Mouse (Mus musculus) forebrain, embryonic 15.5 days (tissue): Measurements from ENCODE around the gene Kcnj10. TPM values are rescaled to one million over a fixed set of nuclear protein-coding genes. Genes with fewer than 3 reads are reported as not detected.

ENCODE experiments used
- ATAC-seq: fragments of 200-750 bp; cut with Nextera tagmentation; replicated peaks from 2 replicates; pipeline ENCODE4 v1.8.0; 2017; ENCODE audit warnings: mild to moderate bottlenecking, moderate TSS enrichment, moderate library complexity
- H3K27ac ChIP-seq: fragments of 300-500 bp; sonication (generic); replicated peaks from 2 replicates; pipeline ENCODE4 v1.5.1; 2015; ENCODE audit warnings: mild to moderate bottlenecking, inconsistent platforms
- H3K27me3 ChIP-seq: fragments of 300-500 bp; sonication (generic); 2 replicates; pipeline ENCODE4 v1.6.1; 2015; ENCODE audit warnings: inconsistent platforms
- H3K36me3 ChIP-seq: fragments of 300-500 bp; sonication (generic); 2 replicates; pipeline ENCODE4 v1.6.1; 2015; ENCODE audit warnings: mild to moderate bottlenecking, inconsistent platforms
- H3K4me1 ChIP-seq: fragments of 300-500 bp; sonication (generic); 2 replicates; pipeline ENCODE4 v1.6.1; 2015; ENCODE audit warnings: inconsistent platforms
- H3K4me2 ChIP-seq: fragments of 300-500 bp; sonication (generic); replicated peaks from 2 replicates; pipeline ENCODE4 v1.6.1; 2015; ENCODE audit warnings: mild to moderate bottlenecking, inconsistent platforms
- H3K4me3 ChIP-seq: fragments of 300-500 bp; sonication (generic); 2 replicates; pipeline ENCODE4 v1.5.1; 2015; ENCODE audit warnings: mild to moderate bottlenecking, inconsistent platforms
- H3K9ac ChIP-seq: fragments of 300-500 bp; sonication (generic); replicated peaks from 2 replicates; pipeline ENCODE4 v1.6.1; 2015; ENCODE audit warnings: mild to moderate bottlenecking, inconsistent platforms
- H3K9me3 ChIP-seq: fragments of 300-500 bp; sonication (generic); 2 replicates; pipeline ENCODE4 v1.6.1; 2016; ENCODE audit warnings: inconsistent platforms
- WGBS: fragments of 180-500 bp; shearing (Covaris S2); methylation state at CpG from one replicate; pipeline ENCODE4 v1.1.7; 2015; ENCODE audit warnings: mixed read lengths; 5-methylcytosine and 5-hydroxymethylcytosine counted together
- polyA plus RNA-seq: library from polyadenylated mRNA; unstranded; fragments of >200 nt; fragmentation: Nextera tagmentation; extraction: Ambion mirVana; gene quantifications from 2 replicates; pipeline ENCODE4 v1.2.1, GENCODE M21; 2015

Gene Kcnj10
- polyA plus RNA-seq, 1 experiment from 2014 or later = 1.7 TPM

- Histone ChIP-seq H3K4me2 (peak overlapping the region; percentile 73; the same call in 1 of the 2 replicates), H3K4me1 (peaks cover 26% of the 10 kb centered on the region), H3K27ac (peak overlapping the region; percentile 72; the same call in 1 of the 2 replicates), H3K27me3 (no peaks in the 10 kb centered on the region), H3K9me3 (no peaks in the 10 kb centered on the region), H3K9ac (no peak overlapping the region), H3K4me3 (no peak overlapping the region), H3K36me3 (no peaks in the 10 kb centered on the region)
- ATAC-seq = no peak
- 21% methylated on average over 3 of the region's 3 CpGs for WGBS
Measured at GRCm38 (mm10) chr1:172343914-172344313, 2.9 kb downstream of the Kcnj10 start.

- no peaks in the 10 kb centered on the region for H3K36me3 ChIP-seq
- H3K27ac ChIP-seq = no peak overlapping the region
- H3K4me2 ChIP-seq = no peak overlapping the region
Measured at GRCm38 (mm10) chr1:172344820-172345219, 3.8 kb downstream of the Kcnj10 start.

GRCm38 (mm10) chr1:172346707-172347106, 5.7 kb downstream of the Kcnj10 start:
- no peaks in the 10 kb centered on the region for H3K36me3 ChIP-seq
- no peak overlapping the region for H3K4me2 ChIP-seq
- no peak overlapping the region for H3K9ac ChIP-seq
- no peaks in the 10 kb centered on the region for H3K27me3 ChIP-seq
- no peaks in the 10 kb centered on the region for H3K9me3 ChIP-seq
- ATAC-seq = no peak
- peaks cover 32% of the 10 kb centered on the region for H3K4me1 ChIP-seq
- no peak overlapping the region for H3K4me3 ChIP-seq
- H3K27ac ChIP-seq = no peak overlapping the region
- WGBS = 88% methylated on average over 10 of the region's 10 CpGs

More at GRCm38 (mm10) chr1:172344820-172345219, 3.8 kb downstream of the Kcnj10 start:
- ATAC-seq = no peak
- H3K4me1 ChIP-seq = peaks cover 31% of the 10 kb centered on the region
- no peak overlapping the region for H3K9ac ChIP-seq
- 86% methylated on average over 7 of the region's 7 CpGs for WGBS
- no peak overlapping the region for H3K4me3 ChIP-seq
- H3K27me3 ChIP-seq = no peaks in the 10 kb centered on the region
- H3K9me3 ChIP-seq = no peaks in the 10 kb centered on the region

- no peaks in the 10 kb centered on the region for H3K36me3 ChIP-seq
- H3K27me3 ChIP-seq = no peaks in the 10 kb centered on the region
- H3K9me3 ChIP-seq = no peaks in the 10 kb centered on the region
- no peak overlapping the region for H3K9ac ChIP-seq
- no peak overlapping the region for H3K27ac ChIP-seq
- H3K4me1 ChIP-seq = peaks cover 32% of the 10 kb centered on the region
- no peak for ATAC-seq
- no peak overlapping the region for H3K4me3 ChIP-seq
- no peak overlapping the region for H3K4me2 ChIP-seq
- 92% methylated on average over 12 of the region's 12 CpGs for WGBS
Measured at GRCm38 (mm10) chr1:172347382-172347781, 6.4 kb downstream of the Kcnj10 start.

- no peak overlapping the region for H3K9ac ChIP-seq
- peaks cover 25% of the 10 kb centered on the region for H3K4me1 ChIP-seq
- ATAC-seq = peak; percentile 52
- peak overlapping the region; percentile 73 for H3K27ac ChIP-seq
- no peaks in the 10 kb centered on the region for H3K9me3 ChIP-seq
- no peaks in the 10 kb centered on the region for H3K36me3 ChIP-seq
- no peaks in the 10 kb centered on the region for H3K27me3 ChIP-seq
- H3K4me2 ChIP-seq = no peak overlapping the region
- no peak overlapping the region for H3K4me3 ChIP-seq
- 20% methylated on average over 5 of the region's 5 CpGs for WGBS
Measured at GRCm38 (mm10) chr1:172349504-172349903, 8.5 kb downstream of the Kcnj10 start.

- H3K27me3 ChIP-seq = no peaks in the 10 kb centered on the region
- H3K9ac ChIP-seq = peak overlapping the region; percentile 3; the same call in 1 of the 2 replicates
Measured at GRCm38 (mm10) chr1:172349916-172350812, 9.2 kb downstream of the Kcnj10 start.

GRCm38 (mm10) chr1:172352001-172352400, 11.0 kb downstream of the Kcnj10 start:
- H3K4me1 ChIP-seq = peaks cover 33% of the 10 kb centered on the region
- no peak overlapping the region for H3K27ac ChIP-seq
- no peak overlapping the region for H3K4me2 ChIP-seq
- H3K27me3 ChIP-seq = no peaks in the 10 kb centered on the region
- H3K4me3 ChIP-seq = no peak overlapping the region
- no peaks in the 10 kb centered on the region for H3K9me3 ChIP-seq
- H3K9ac ChIP-seq = no peak overlapping the region
- 73% methylated on average over 6 of the region's 6 CpGs for WGBS
- no peak for ATAC-seq
- H3K36me3 ChIP-seq = no peaks in the 10 kb centered on the region

More at GRCm38 (mm10) chr1:172349916-172350812, 9.2 kb downstream of the Kcnj10 start:
- H3K4me1 ChIP-seq = peaks cover 25% of the 10 kb centered on the region
- H3K9me3 ChIP-seq = no peaks in the 10 kb centered on the region
- peak overlapping the region; percentile 23 for H3K4me2 ChIP-seq
- ATAC-seq = peak; percentile 96
- WGBS = 3% methylated on average over 19 of the region's 19 CpGs
- H3K27ac ChIP-seq = peak overlapping the region; percentile 73
- H3K36me3 ChIP-seq = no peaks in the 10 kb centered on the region
- no peak overlapping the region for H3K4me3 ChIP-seq

GRCm38 (mm10) chr1:172352453-172352852, 11.4 kb downstream of the Kcnj10 start:
- WGBS = 96% methylated on average over 3 of the region's 3 CpGs
- no peaks in the 10 kb centered on the region for H3K36me3 ChIP-seq
- no peak overlapping the region for H3K4me3 ChIP-seq
- H3K27me3 ChIP-seq = no peaks in the 10 kb centered on the region
- no peak overlapping the region for H3K27ac ChIP-seq
- peaks cover 36% of the 10 kb centered on the region for H3K4me1 ChIP-seq
- H3K9me3 ChIP-seq = no peaks in the 10 kb centered on the region
- ATAC-seq = no peak
- no peak overlapping the region for H3K9ac ChIP-seq
- no peak overlapping the region for H3K4me2 ChIP-seq

- peaks cover 25% of the 10 kb centered on the region for H3K4me1 ChIP-seq
- no peak overlapping the region for H3K4me3 ChIP-seq
- H3K4me2 ChIP-seq = no peak overlapping the region
- no peaks in the 10 kb centered on the region for H3K36me3 ChIP-seq
- no peak overlapping the region for H3K9ac ChIP-seq
- no peaks in the 10 kb centered on the region for H3K9me3 ChIP-seq
- WGBS = 13% methylated on average over 3 of the region's 3 CpGs
- peak overlapping the region; percentile 51 for H3K27ac ChIP-seq
- ATAC-seq = 0 out of 2 replicates have a peak, but pooled peaks have one; percentile 2
- no peaks in the 10 kb centered on the region for H3K27me3 ChIP-seq
Measured at GRCm38 (mm10) chr1:172355336-172355735, 14.3 kb downstream of the Kcnj10 start.

- no peaks in the 10 kb centered on the region for H3K27me3 ChIP-seq
- H3K27ac ChIP-seq = no peak overlapping the region
- no peak overlapping the region for H3K4me3 ChIP-seq
- no peaks in the 10 kb centered on the region for H3K9me3 ChIP-seq
- peaks cover 14% of the 10 kb centered on the region for H3K4me1 ChIP-seq
- 0 out of 2 replicates have a peak, but pooled peaks have one; percentile 44 for ATAC-seq
- H3K9ac ChIP-seq = no peak overlapping the region
- WGBS = 3% methylated on average over 1 of the region's 1 CpGs
- H3K36me3 ChIP-seq = no peaks in the 10 kb centered on the region
- H3K4me2 ChIP-seq = no peak overlapping the region
Measured at GRCm38 (mm10) chr1:172357550-172357949, 16.5 kb downstream of the Kcnj10 start.

GRCm38 (mm10) chr1:172358341-172358740, 17.3 kb downstream of the Kcnj10 start:
- 70% methylated on average over 10 of the region's 10 CpGs for WGBS
- no peak overlapping the region for H3K27ac ChIP-seq
- H3K4me3 ChIP-seq = no peak overlapping the region
- H3K27me3 ChIP-seq = no peaks in the 10 kb centered on the region
- no peaks in the 10 kb centered on the region for H3K9me3 ChIP-seq
- H3K4me2 ChIP-seq = no peak overlapping the region
- H3K9ac ChIP-seq = no peak overlapping the region
- H3K4me1 ChIP-seq = peaks cover 14% of the 10 kb centered on the region
- H3K36me3 ChIP-seq = no peaks in the 10 kb centered on the region
- no peak for ATAC-seq

- WGBS = 5% methylated on average over 6 of the region's 6 CpGs
- Histone ChIP-seq H3K4me3 (no peak overlapping the region), H3K4me1 (no peaks in the 10 kb centered on the region), H3K9me3 (no peaks in the 10 kb centered on the region), H3K4me2 (no peak overlapping the region), H3K27ac (no peak overlapping the region), H3K9ac (no peak overlapping the region), H3K27me3 (no peaks in the 10 kb centered on the region), H3K36me3 (no peaks in the 10 kb centered on the region)
- ATAC-seq = peak; percentile 35; the same call in 1 of the 2 replicates
Measured at GRCm38 (mm10) chr1:172364684-172365083, 23.7 kb downstream of the Kcnj10 start.
